Mouse (Mus musculus): ENCODE data around the gene Abl1. TPM values are rescaled to one million over a fixed set of nuclear protein-coding genes. Genes with fewer than 3 reads are reported as not detected.

Gene Abl1
- polyA plus RNA-seq, 1 experiment = 44.8 TPM

DNA sequence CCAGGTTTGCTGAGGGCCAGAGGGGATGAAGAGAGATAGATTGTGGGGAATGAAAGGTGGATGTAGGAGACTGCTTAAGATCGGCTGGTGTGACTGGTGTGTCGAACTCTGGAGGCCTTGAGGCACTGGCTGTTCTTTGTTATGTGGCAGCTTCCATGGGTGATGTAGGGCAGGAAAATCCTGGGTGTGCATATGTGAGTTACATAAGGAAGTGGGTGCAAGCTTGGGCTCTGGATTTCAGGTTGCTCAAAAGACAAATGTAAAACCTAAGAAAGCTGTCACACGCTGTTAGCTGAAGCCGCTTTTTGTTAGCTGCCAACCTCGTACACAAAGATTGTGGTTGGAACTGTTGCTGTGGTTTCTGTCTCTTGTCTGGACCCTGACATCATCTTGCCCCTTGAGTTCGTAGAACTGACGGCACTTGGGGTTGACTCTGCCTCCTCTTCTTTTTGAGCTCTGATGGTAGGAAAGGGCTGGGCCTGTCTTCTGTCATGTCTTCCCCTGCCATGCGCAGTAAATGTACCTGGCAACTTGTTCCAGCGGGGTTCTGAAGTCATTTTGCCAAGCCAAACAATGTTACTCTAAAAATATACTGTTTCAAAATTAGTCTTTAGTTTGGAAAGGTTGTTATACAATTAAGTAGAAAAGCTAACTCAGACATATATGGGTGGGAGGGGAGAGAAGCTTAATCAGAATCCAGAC, 39.6 kb downstream of the Abl1 start:
- H3K27ac ChIP-seq (ENCODE audit: insufficient read depth, low read length) = no peak overlapping the region

DNA sequence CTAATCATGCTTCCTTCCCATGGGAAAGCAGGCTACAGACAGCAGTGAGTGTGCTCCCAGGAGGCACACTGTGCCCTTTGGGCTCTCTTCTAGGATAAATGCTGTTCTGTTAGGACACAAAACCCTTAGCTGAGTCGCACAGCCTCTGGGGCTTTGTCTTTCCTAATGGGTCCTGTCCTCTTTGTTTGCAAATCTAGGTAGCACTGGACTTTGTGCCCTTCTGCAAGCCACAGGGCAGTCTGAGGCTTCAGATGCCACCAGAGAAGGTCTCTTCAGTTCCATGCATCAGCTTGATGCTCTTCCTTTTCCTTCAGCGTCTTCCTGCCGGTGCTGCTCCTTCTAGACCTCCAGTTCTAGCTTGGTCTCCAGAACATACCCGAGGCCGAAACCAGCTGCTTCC, 42.5 kb downstream of the Abl1 start:
- H3K4me1 ChIP-seq (ENCODE audit: control insufficient read depth, insufficient read depth, low read length) = no peaks in the 10 kb centered on the region
- H3K36me3 ChIP-seq (ENCODE audit: control insufficient read depth, insufficient read depth, low read length, poor library complexity, severe bottlenecking) = no peaks in the 10 kb centered on the region
- H3K27ac ChIP-seq (ENCODE audit: insufficient read depth, low read length) = no peak overlapping the region
- no peak overlapping the region for H3K9ac ChIP-seq (ENCODE audit: low read depth, poor library complexity, severe bottlenecking)
- no peak for TF ChIP-seq POLR2A (IDR thresholded peaks at IDR 0.05; ENCODE audit: insufficient read depth, low read length)
- no peak for TF ChIP-seq EP300 (IDR thresholded peaks at IDR 0.05; ENCODE audit: insufficient read depth, low read depth, low read length)
- no peak for TF ChIP-seq CTCF (IDR thresholded peaks at IDR 0.05; ENCODE audit: low read depth, low read length)
- H3K27me3 ChIP-seq (ENCODE audit: control insufficient read depth, insufficient read depth, low read length, poor library complexity, severe bottlenecking) = no peaks in the 10 kb centered on the region
- H3K4me3 ChIP-seq (ENCODE audit: low read depth, low read length) = no peak overlapping the region
- H3K9me3 ChIP-seq (replicated peaks; ENCODE audit: control insufficient read depth, insufficient read depth, low read length, poor library complexity, severe bottlenecking) = no peaks in the 10 kb centered on the region

More for the DNA sequence above, 39.6 kb downstream of the Abl1 start:
- TF ChIP-seq CTCF (IDR thresholded peaks at IDR 0.05; ENCODE audit: low read depth, low read length) = no peak
- TF ChIP-seq EP300 (IDR thresholded peaks at IDR 0.05; ENCODE audit: insufficient read depth, low read depth, low read length) = no peak
- no peak for TF ChIP-seq POLR2A (IDR thresholded peaks at IDR 0.05; ENCODE audit: insufficient read depth, low read length)
- H3K9ac ChIP-seq (ENCODE audit: low read depth, poor library complexity, severe bottlenecking) = no peak overlapping the region
- no peak overlapping the region for H3K4me3 ChIP-seq (ENCODE audit: low read depth, low read length)
- H3K27me3 ChIP-seq (ENCODE audit: control insufficient read depth, insufficient read depth, low read length, poor library complexity, severe bottlenecking) = no peaks in the 10 kb centered on the region
- H3K36me3 ChIP-seq (ENCODE audit: control insufficient read depth, insufficient read depth, low read length, poor library complexity, severe bottlenecking) = no peaks in the 10 kb centered on the region
- no peaks in the 10 kb centered on the region for H3K9me3 ChIP-seq (replicated peaks; ENCODE audit: control insufficient read depth, insufficient read depth, low read length, poor library complexity, severe bottlenecking)
- H3K4me1 ChIP-seq (ENCODE audit: control insufficient read depth, insufficient read depth, low read length) = no peaks in the 10 kb centered on the region

DNA sequence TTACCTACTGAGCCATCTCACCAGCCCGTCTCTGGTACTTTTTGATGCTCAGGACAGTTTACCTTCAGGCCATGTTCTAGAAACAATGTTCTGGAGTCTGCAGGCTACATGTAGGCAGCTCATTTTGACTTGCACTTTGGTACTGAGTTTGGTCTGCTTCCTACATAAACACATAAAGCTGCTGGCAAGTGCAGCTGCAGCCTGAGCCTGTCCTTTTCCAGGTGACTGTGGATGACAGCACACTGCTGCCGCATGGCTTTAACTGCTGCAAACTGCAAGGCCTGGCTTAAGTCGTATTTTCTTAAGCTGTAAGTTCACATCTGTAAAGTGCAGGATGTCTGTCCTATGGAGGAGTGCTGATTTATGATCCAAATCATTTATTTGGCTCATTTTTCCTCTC, 44.3 kb downstream of the Abl1 start:
- H3K4me3 ChIP-seq (ENCODE audit: low read depth, low read length) = no peak overlapping the region
- H3K9ac ChIP-seq (ENCODE audit: low read depth, poor library complexity, severe bottlenecking) = no peak overlapping the region
- H3K27ac ChIP-seq (ENCODE audit: insufficient read depth, low read length) = no peak overlapping the region
- H3K4me1 ChIP-seq (ENCODE audit: control insufficient read depth, insufficient read depth, low read length) = no peaks in the 10 kb centered on the region
- no peaks in the 10 kb centered on the region for H3K27me3 ChIP-seq (ENCODE audit: control insufficient read depth, insufficient read depth, low read length, poor library complexity, severe bottlenecking)
- no peaks in the 10 kb centered on the region for H3K9me3 ChIP-seq (replicated peaks; ENCODE audit: control insufficient read depth, insufficient read depth, low read length, poor library complexity, severe bottlenecking)
- no peaks in the 10 kb centered on the region for H3K36me3 ChIP-seq (ENCODE audit: control insufficient read depth, insufficient read depth, low read length, poor library complexity, severe bottlenecking)
- TF ChIP-seq POLR2A (IDR thresholded peaks at IDR 0.05; ENCODE audit: insufficient read depth, low read length) (no peak), CTCF (IDR thresholded peaks at IDR 0.05; ENCODE audit: low read depth, low read length) (no peak), EP300 (IDR thresholded peaks at IDR 0.05; ENCODE audit: insufficient read depth, low read depth, low read length) (no peak)

DNA sequence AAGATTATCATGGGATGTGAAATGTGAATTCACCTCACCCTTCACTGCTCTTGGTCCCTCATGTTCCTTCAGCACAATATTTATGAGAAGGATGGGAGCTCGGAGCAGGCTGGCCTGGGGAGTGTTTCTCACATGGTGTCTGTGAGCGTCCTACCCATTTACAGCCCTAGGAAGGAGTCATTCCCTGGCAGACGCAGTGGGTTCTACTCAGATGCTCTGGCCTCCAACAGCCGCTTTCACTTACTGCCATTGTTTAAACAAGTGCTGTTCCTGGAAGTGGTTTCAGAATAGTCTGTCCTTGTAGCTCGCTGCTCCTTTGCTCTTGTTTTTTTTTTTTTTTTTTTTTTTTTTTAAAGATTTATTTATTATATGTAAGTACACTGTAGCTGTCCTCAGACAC, 45.4 kb downstream of the Abl1 start:
- TF ChIP-seq CTCF (IDR thresholded peaks at IDR 0.05; ENCODE audit: low read depth, low read length) = no peak
- H3K9me3 ChIP-seq (replicated peaks; ENCODE audit: control insufficient read depth, insufficient read depth, low read length, poor library complexity, severe bottlenecking) = no peaks in the 10 kb centered on the region

DNA sequence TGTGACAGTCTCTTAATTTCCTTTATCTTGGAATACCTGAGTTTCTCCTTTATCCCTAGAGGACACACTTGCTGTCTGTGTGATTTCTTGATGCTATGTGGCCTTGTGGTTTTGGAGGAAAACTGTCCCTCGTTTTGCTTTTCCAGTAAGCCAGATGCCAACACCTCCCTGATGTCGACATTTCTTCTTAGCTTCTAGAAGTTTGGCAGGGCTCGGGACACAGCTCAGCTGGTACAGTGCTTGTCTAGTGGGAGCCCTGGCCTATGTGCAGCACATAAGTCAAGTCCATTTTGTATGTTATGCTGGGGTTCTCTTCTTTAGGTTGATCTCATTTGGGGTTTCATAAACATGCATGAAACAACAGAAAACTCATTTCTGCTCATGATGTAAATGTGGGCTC, 50.9 kb downstream of the Abl1 start:
- TF ChIP-seq EP300 (IDR thresholded peaks at IDR 0.05; ENCODE audit: insufficient read depth, low read depth, low read length) (no peak), POLR2A (IDR thresholded peaks at IDR 0.05; ENCODE audit: insufficient read depth, low read length) (no peak), CTCF (IDR thresholded peaks at IDR 0.05; ENCODE audit: low read depth, low read length) (no peak)
- no peak overlapping the region for H3K27ac ChIP-seq (ENCODE audit: insufficient read depth, low read length)
- H3K4me1 ChIP-seq (ENCODE audit: control insufficient read depth, insufficient read depth, low read length) = peaks cover 7% of the 10 kb centered on the region
- no peak overlapping the region for H3K9ac ChIP-seq (ENCODE audit: low read depth, poor library complexity, severe bottlenecking)
- no peak overlapping the region for H3K4me3 ChIP-seq (ENCODE audit: low read depth, low read length)
- no peaks in the 10 kb centered on the region for H3K36me3 ChIP-seq (ENCODE audit: control insufficient read depth, insufficient read depth, low read length, poor library complexity, severe bottlenecking)
- H3K27me3 ChIP-seq (ENCODE audit: control insufficient read depth, insufficient read depth, low read length, poor library complexity, severe bottlenecking) = no peaks in the 10 kb centered on the region
- no peaks in the 10 kb centered on the region for H3K9me3 ChIP-seq (replicated peaks; ENCODE audit: control insufficient read depth, insufficient read depth, low read length, poor library complexity, severe bottlenecking)

More for the DNA sequence above, 45.4 kb downstream of the Abl1 start:
- H3K4me1 ChIP-seq (ENCODE audit: control insufficient read depth, insufficient read depth, low read length) = no peaks in the 10 kb centered on the region
- H3K27ac ChIP-seq (ENCODE audit: insufficient read depth, low read length) = no peak overlapping the region
- H3K4me3 ChIP-seq (ENCODE audit: low read depth, low read length) = no peak overlapping the region
- H3K9ac ChIP-seq (ENCODE audit: low read depth, poor library complexity, severe bottlenecking) = no peak overlapping the region
- no peaks in the 10 kb centered on the region for H3K27me3 ChIP-seq (ENCODE audit: control insufficient read depth, insufficient read depth, low read length, poor library complexity, severe bottlenecking)
- H3K36me3 ChIP-seq (ENCODE audit: control insufficient read depth, insufficient read depth, low read length, poor library complexity, severe bottlenecking) = no peaks in the 10 kb centered on the region

DNA sequence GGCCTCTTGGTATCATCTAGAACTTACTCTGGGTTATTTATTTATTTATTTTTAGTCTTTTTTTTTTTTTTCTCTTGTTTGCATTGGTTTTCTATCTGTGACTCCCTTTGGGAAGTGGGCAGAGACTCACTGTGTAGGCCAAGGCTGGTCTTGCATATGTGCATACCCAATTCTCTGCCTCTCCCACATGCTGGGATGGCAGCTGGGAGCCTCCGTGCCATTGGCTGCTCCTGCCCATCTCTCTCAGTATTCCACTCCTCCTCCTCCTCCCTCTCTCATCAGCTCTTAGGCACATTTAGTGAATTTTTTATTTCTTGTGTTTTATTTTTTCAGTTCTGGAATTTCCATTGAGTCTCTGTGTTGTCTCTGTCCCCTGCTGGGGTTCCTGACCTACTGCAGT, 53.6 kb downstream of the Abl1 start:
- H3K36me3 ChIP-seq (ENCODE audit: control insufficient read depth, insufficient read depth, low read length, poor library complexity, severe bottlenecking) = no peaks in the 10 kb centered on the region
- H3K9ac ChIP-seq (ENCODE audit: low read depth, poor library complexity, severe bottlenecking) = no peak overlapping the region
- no peaks in the 10 kb centered on the region for H3K27me3 ChIP-seq (ENCODE audit: control insufficient read depth, insufficient read depth, low read length, poor library complexity, severe bottlenecking)
- TF ChIP-seq CTCF (IDR thresholded peaks at IDR 0.05; ENCODE audit: low read depth, low read length) (no peak), EP300 (IDR thresholded peaks at IDR 0.05; ENCODE audit: insufficient read depth, low read depth, low read length) (no peak), POLR2A (IDR thresholded peaks at IDR 0.05; ENCODE audit: insufficient read depth, low read length) (no peak)
- peaks cover 7% of the 10 kb centered on the region for H3K4me1 ChIP-seq (ENCODE audit: control insufficient read depth, insufficient read depth, low read length)
- H3K9me3 ChIP-seq (replicated peaks; ENCODE audit: control insufficient read depth, insufficient read depth, low read length, poor library complexity, severe bottlenecking) = no peaks in the 10 kb centered on the region
- no peak overlapping the region for H3K4me3 ChIP-seq (ENCODE audit: low read depth, low read length)
- H3K27ac ChIP-seq (ENCODE audit: insufficient read depth, low read length) = no peak overlapping the region

All from ES-Bruce4 (cell line).